Mouse (Mus musculus): ENCODE results near the gene Tnfsf18. TPM values are rescaled to one million over a fixed set of nuclear protein-coding genes. Genes with fewer than 3 reads are reported as not detected.

Gene Tnfsf18
- polyA plus RNA-seq, 1 experiment from 2014 or later, result not detected

DNA sequence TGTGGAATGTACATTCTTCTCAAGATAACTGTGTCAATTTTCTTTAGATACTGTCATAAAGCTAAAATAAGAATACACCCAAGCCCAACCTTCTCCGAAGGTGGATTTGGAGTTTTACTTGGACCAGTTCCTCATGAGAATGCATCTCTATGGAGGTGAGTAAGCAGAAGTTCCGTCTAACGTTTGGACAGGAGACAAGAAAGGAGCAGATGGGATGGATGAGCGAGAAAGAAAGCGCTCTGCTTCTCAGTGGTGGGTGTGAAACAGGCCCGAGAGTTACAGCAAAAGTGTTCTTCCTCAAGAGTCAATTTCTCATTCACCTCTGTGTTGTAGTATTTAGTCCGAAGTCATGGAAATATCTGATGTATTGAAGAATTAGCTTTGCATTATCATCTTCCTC, 2.7 kb upstream of the Tnfsf18 start:
- WGBS, result 87% methylated on average over 7 of the region's 7 CpGs
- H3K4me2 ChIP-seq (ENCODE audit: low read depth, low read length), result no peak overlapping the region
- H3K4me1 ChIP-seq (ENCODE audit: control insufficient read depth, insufficient read depth, low read length), result no peaks in the 10 kb centered on the region; the same call in 1 of the 2 replicates
- H3K36me3 ChIP-seq (ENCODE audit: control insufficient read depth, insufficient read depth, low read length), result no peaks in the 10 kb centered on the region
- ATAC-seq (ENCODE audit: low read depth), result no peak
- no peaks in the 10 kb centered on the region for H3K9me3 ChIP-seq (ENCODE audit: control insufficient read depth, low read length)
- no peaks in the 10 kb centered on the region for H3K27me3 ChIP-seq (ENCODE audit: control insufficient read depth, insufficient read depth, low read length)
- H3K4me3 ChIP-seq (ENCODE audit: low read depth, low read length), result no peak overlapping the region
- H3K27ac ChIP-seq (ENCODE audit: low read depth, low read length), result no peak overlapping the region
- no peak overlapping the region for H3K9ac ChIP-seq (replicated peaks; ENCODE audit: low read depth, low read length)

DNA sequence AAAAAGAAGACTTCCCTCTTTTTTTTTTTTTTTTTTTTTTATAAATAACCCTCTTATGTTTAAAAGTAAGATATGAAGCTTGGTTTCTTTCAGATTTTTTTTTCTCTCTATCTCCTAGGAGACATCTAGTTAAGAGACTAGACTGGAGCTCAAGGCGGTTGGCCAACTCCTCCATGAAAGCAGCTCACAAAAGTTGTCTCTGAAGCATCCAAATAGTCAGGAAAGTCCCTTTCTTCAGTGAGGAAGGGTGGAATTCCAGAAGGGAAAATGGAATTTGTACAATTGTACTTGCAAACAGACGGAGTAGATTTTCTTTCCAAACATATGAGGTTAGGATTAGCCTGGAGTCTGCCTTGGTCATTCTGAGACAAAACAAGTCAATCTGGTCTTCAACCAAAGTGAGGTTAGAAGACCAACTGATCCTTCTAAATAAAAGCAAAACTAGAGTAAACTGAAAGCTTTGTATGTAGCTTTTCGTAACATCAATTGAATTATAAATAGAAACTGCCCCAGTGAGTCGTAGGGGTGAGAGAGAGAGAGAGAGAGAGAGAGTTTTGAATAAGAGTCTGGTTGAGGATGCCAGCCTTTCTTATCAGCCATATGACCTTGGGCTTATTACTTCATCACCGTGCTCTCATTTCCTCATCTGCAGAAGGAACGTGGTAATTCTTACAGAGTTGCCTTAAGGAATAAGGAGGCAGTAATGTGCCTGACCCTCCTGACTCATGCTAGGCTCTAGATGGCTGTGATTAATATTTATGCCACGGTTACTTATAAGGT, 2.6 kb downstream of the Tnfsf18 start:
- H3K27ac ChIP-seq (ENCODE audit: low read depth, low read length), result no peak overlapping the region
- no peak overlapping the region for H3K4me3 ChIP-seq (ENCODE audit: low read depth, low read length)
- 79% methylated on average over 7 of the region's 7 CpGs for WGBS

DNA sequence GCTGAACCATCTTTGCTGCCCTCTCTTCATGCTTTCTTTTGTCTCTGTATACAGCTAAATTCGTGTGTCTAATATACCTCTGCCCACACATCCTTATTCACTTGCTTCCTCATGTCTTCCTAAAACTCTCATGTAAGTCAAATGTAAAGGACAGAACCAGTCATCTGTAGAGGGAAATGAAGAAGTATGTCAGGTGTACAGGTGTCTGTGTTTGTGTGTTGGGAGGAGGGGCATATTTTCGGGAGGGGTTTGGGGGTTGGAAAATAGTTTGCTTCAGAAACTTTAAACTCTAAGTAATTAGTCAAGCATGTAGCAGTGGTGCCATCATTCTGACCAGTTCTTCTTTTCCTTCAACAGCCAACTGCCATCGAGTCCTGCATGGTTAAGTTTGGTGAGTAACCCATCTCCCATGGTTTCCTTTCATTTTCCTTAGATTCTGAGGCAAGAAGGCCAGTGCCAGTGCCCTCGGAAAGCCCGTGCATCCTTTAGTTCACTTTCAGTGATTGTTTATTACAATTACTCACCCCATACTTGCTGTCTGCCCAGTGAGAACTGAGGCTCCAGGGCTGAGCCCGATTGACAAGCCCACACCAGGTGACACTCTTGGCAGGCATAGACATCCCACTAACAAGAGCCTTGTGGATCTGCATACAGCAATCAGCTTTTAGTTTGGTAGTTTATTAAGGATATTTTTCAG, 5.8 kb downstream of the Tnfsf18 start:
- no peak overlapping the region for H3K4me2 ChIP-seq (ENCODE audit: low read depth, low read length)
- H3K9me3 ChIP-seq (ENCODE audit: control insufficient read depth, low read length), result no peaks in the 10 kb centered on the region
- H3K27ac ChIP-seq (ENCODE audit: low read depth, low read length), result no peak overlapping the region
- H3K36me3 ChIP-seq (ENCODE audit: control insufficient read depth, insufficient read depth, low read length), result no peaks in the 10 kb centered on the region
- 88% methylated on average over 6 of the region's 6 CpGs for whole genome bisulfite sequencing
- H3K4me1 ChIP-seq (ENCODE audit: control insufficient read depth, insufficient read depth, low read length), result no peaks in the 10 kb centered on the region
- no peaks in the 10 kb centered on the region for H3K27me3 ChIP-seq (ENCODE audit: control insufficient read depth, insufficient read depth, low read length)
- no peak overlapping the region for H3K9ac ChIP-seq (replicated peaks; ENCODE audit: low read depth, low read length)
- no peak for ATAC-seq (ENCODE audit: low read depth)
- no peak overlapping the region for H3K4me3 ChIP-seq (ENCODE audit: low read depth, low read length)

More for the DNA sequence above, 2.6 kb downstream of the Tnfsf18 start:
- no peaks in the 10 kb centered on the region; the same call in 1 of the 2 replicates for H3K4me1 ChIP-seq (ENCODE audit: control insufficient read depth, insufficient read depth, low read length)
- ATAC-seq (ENCODE audit: low read depth), result no peak
- H3K27me3 ChIP-seq (ENCODE audit: control insufficient read depth, insufficient read depth, low read length), result no peaks in the 10 kb centered on the region
- H3K4me2 ChIP-seq (ENCODE audit: low read depth, low read length), result no peak overlapping the region
- H3K9ac ChIP-seq (replicated peaks; ENCODE audit: low read depth, low read length), result no peak overlapping the region
- H3K36me3 ChIP-seq (ENCODE audit: control insufficient read depth, insufficient read depth, low read length), result no peaks in the 10 kb centered on the region
- H3K9me3 ChIP-seq (ENCODE audit: control insufficient read depth, low read length), result no peaks in the 10 kb centered on the region

DNA sequence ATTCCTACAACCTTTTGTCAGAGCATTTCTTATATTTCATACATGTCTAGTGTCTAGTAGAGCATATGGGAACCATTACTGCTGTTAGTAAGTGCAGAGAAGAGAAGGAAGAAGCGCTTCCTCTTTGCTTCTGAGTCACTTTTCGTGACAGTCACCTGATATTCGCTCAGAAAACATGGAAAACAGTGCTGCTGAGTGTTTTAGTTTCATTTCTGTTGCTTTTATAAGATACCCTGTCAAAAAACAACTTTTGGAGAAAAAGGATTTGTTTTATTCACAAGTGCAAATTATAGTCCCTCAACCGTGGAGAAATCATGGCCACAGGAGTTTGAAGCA, 6.3 kb downstream of the Tnfsf18 start:
- Histone ChIP-seq H3K4me3 (ENCODE audit: low read depth, low read length) (no peak overlapping the region), H3K27me3 (ENCODE audit: control insufficient read depth, insufficient read depth, low read length) (no peaks in the 10 kb centered on the region), H3K9me3 (ENCODE audit: control insufficient read depth, low read length) (no peaks in the 10 kb centered on the region), H3K4me1 (ENCODE audit: control insufficient read depth, insufficient read depth, low read length) (no peaks in the 10 kb centered on the region), H3K27ac (ENCODE audit: low read depth, low read length) (no peak overlapping the region), H3K36me3 (ENCODE audit: control insufficient read depth, insufficient read depth, low read length) (no peaks in the 10 kb centered on the region), H3K4me2 (ENCODE audit: low read depth, low read length) (no peak overlapping the region), H3K9ac (replicated peaks; ENCODE audit: low read depth, low read length) (no peak overlapping the region)
- no peak for ATAC-seq (ENCODE audit: low read depth)
- WGBS, result 90% methylated on average over 4 of the region's 4 CpGs

DNA sequence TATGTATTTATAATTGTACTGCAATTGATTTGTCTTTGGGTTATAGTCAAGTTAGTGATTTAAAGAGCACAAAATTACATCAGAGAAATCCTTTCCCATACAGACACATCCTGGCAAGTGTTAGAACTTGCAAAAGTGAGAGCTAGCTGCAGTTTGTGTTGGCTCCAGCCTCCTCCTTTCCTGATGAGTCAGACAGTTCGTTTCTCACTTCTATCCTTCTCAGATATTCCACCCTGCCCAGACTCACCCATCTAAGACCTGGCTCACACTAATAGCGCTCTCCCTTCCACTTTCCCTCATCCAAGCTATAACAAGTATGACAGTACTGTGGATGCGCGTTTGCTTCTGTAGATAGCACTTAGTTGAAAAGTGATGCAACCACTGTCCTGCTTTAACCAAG, 11.9 kb downstream of the Tnfsf18 start:
- no peak overlapping the region for H3K27ac ChIP-seq (ENCODE audit: low read depth, low read length)
- no peak overlapping the region for H3K9ac ChIP-seq (replicated peaks; ENCODE audit: low read depth, low read length)
- no peak overlapping the region for H3K4me2 ChIP-seq (ENCODE audit: low read depth, low read length)
- no peak overlapping the region for H3K4me3 ChIP-seq (ENCODE audit: low read depth, low read length)
- WGBS, result 92% methylated on average over 4 of the region's 4 CpGs
- H3K9me3 ChIP-seq (ENCODE audit: control insufficient read depth, low read length), result no peaks in the 10 kb centered on the region
- H3K4me1 ChIP-seq (ENCODE audit: control insufficient read depth, insufficient read depth, low read length), result no peaks in the 10 kb centered on the region
- H3K27me3 ChIP-seq (ENCODE audit: control insufficient read depth, insufficient read depth, low read length), result no peaks in the 10 kb centered on the region
- H3K36me3 ChIP-seq (ENCODE audit: control insufficient read depth, insufficient read depth, low read length), result no peaks in the 10 kb centered on the region
- ATAC-seq (ENCODE audit: low read depth), result no peak

DNA sequence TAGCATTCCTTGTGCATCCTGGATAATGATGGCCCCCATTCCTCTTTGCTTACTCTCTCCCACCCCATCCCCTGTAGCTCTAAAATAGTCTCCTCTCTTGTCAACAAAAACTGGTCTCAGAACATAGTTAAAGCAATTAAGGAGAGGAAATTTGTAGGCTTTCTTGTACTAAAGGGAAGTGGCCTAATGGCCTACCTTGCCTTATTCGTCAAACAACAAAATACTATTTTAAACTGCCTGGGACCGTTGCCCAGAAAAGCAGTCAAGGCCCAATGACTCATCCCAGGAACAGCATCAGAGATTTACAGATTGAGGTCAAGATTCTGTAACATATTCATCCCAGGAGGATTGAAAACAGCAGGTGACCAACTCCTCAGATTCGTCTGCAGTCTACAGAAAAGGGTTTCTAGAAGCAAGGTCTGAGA, 13.2 kb downstream of the Tnfsf18 start:
- no peak overlapping the region for H3K27ac ChIP-seq (ENCODE audit: low read depth, low read length)
- 55% methylated on average over 3 of the region's 3 CpGs for WGBS
- no peaks in the 10 kb centered on the region for H3K4me1 ChIP-seq (ENCODE audit: control insufficient read depth, insufficient read depth, low read length)
- no peak for ATAC-seq (ENCODE audit: low read depth)
- no peaks in the 10 kb centered on the region for H3K36me3 ChIP-seq (ENCODE audit: control insufficient read depth, insufficient read depth, low read length)
- H3K27me3 ChIP-seq (ENCODE audit: control insufficient read depth, insufficient read depth, low read length), result no peaks in the 10 kb centered on the region
- no peak overlapping the region for H3K9ac ChIP-seq (replicated peaks; ENCODE audit: low read depth, low read length)
- H3K4me2 ChIP-seq (ENCODE audit: low read depth, low read length), result no peak overlapping the region
- no peak overlapping the region for H3K4me3 ChIP-seq (ENCODE audit: low read depth, low read length)
- no peaks in the 10 kb centered on the region for H3K9me3 ChIP-seq (ENCODE audit: control insufficient read depth, low read length)

DNA sequence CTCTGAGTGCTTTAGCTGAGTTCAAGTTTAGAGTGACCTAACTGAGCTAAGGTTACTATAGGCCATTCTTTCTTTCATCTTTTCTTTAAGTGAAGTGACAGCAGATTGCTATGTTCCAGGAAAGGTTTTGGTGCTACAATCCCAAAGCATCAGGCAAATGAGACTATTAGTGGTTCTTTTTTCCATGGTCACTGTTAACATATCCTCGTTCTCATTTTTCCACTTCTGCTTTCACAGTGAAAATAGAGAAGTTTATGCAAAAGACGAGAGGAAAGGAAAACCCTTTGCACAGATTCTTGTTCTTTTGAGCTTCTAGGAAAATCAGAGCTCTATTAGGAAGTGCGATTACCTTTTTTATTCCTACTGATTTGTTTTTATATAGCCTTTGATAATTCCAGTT, 22.9 kb downstream of the Tnfsf18 start:
- H3K4me1 ChIP-seq (ENCODE audit: control insufficient read depth, insufficient read depth, low read length), result no peaks in the 10 kb centered on the region
- H3K27me3 ChIP-seq (ENCODE audit: control insufficient read depth, insufficient read depth, low read length), result no peaks in the 10 kb centered on the region
- no peak overlapping the region for H3K4me3 ChIP-seq (ENCODE audit: low read depth, low read length)
- ATAC-seq (ENCODE audit: low read depth), result no peak
- H3K36me3 ChIP-seq (ENCODE audit: control insufficient read depth, insufficient read depth, low read length), result no peaks in the 10 kb centered on the region
- WGBS, result 86% methylated on average over 3 of the region's 3 CpGs
- H3K27ac ChIP-seq (ENCODE audit: low read depth, low read length), result no peak overlapping the region
- no peak overlapping the region for H3K9ac ChIP-seq (replicated peaks; ENCODE audit: low read depth, low read length)
- no peak overlapping the region for H3K4me2 ChIP-seq (ENCODE audit: low read depth, low read length)
- H3K9me3 ChIP-seq (ENCODE audit: control insufficient read depth, low read length), result no peaks in the 10 kb centered on the region

DNA sequence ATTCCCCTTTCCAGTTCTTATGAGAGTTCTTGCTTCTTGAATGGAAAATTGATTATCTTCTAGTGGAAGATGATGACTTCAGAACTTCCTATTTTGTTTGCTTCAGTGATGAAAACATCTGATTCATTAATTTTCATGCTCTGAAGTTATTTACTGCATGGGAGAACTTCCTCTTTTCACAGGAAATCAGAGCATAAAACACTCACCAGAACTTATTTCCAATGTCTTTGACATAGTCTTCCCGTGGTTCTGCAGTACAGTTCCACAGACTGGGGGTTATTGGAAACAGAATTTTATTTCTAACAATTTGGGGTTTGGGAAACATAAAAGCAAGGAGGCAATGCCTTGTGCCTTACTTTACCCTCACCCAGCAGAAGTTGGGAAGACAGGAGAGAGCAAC, 25.8 kb downstream of the Tnfsf18 start:
- Histone ChIP-seq H3K36me3 (ENCODE audit: control insufficient read depth, insufficient read depth, low read length) (no peaks in the 10 kb centered on the region), H3K27ac (ENCODE audit: low read depth, low read length) (no peak overlapping the region), H3K4me2 (ENCODE audit: low read depth, low read length) (no peak overlapping the region), H3K9me3 (ENCODE audit: control insufficient read depth, low read length) (no peaks in the 10 kb centered on the region), H3K27me3 (ENCODE audit: control insufficient read depth, insufficient read depth, low read length) (no peaks in the 10 kb centered on the region), H3K4me3 (ENCODE audit: low read depth, low read length) (no peak overlapping the region), H3K4me1 (ENCODE audit: control insufficient read depth, insufficient read depth, low read length) (no peaks in the 10 kb centered on the region), H3K9ac (replicated peaks; ENCODE audit: low read depth, low read length) (no peak overlapping the region)
- 81% methylated on average over 1 of the region's 1 CpGs for WGBS
- ATAC-seq (ENCODE audit: low read depth), result no peak

DNA sequence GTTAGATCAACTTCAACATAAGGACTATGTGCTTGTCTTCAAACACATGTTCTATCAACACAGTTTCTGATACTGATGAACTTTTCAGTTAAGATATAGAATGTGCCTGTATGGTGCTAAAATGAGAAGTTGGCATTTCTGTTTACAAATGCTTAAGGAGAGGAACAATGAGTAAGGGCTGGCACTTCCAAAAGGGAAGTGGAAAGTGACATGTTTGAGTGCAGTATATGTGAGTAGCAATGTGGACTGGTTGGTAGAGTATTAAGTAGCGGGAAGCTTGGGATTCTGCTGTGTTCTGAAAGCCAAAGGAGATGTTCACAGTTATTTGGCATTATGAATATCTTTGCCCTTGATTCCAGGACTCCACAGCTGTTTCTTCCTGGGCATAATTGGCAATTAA, 33.7 kb downstream of the Tnfsf18 start:
- Histone ChIP-seq H3K9ac (replicated peaks; ENCODE audit: low read depth, low read length) (no peak overlapping the region), H3K36me3 (ENCODE audit: control insufficient read depth, insufficient read depth, low read length) (no peaks in the 10 kb centered on the region), H3K9me3 (ENCODE audit: control insufficient read depth, low read length) (no peaks in the 10 kb centered on the region), H3K27me3 (ENCODE audit: control insufficient read depth, insufficient read depth, low read length) (no peaks in the 10 kb centered on the region), H3K4me3 (ENCODE audit: low read depth, low read length) (no peak overlapping the region), H3K4me2 (ENCODE audit: low read depth, low read length) (no peak overlapping the region), H3K4me1 (ENCODE audit: control insufficient read depth, insufficient read depth, low read length) (no peaks in the 10 kb centered on the region), H3K27ac (ENCODE audit: low read depth, low read length) (no peak overlapping the region)
- no peak for ATAC-seq (ENCODE audit: low read depth)
- WGBS, result 86% methylated on average over 1 of the region's 1 CpGs

All from neural tube, embryonic 14.5 days (tissue).